Mouse (Mus musculus) spleen, postnatal 14 days (tissue): ENCODE results near the gene BC052040.

Experiments
- DNase-seq, 2 experiments: peaks; one replicate each; pipeline ENCODE4 v3.0.0; 2021 to 2022; ENCODE audit warnings: low spot score in 2 of 2

BC052040 gene

DNA sequence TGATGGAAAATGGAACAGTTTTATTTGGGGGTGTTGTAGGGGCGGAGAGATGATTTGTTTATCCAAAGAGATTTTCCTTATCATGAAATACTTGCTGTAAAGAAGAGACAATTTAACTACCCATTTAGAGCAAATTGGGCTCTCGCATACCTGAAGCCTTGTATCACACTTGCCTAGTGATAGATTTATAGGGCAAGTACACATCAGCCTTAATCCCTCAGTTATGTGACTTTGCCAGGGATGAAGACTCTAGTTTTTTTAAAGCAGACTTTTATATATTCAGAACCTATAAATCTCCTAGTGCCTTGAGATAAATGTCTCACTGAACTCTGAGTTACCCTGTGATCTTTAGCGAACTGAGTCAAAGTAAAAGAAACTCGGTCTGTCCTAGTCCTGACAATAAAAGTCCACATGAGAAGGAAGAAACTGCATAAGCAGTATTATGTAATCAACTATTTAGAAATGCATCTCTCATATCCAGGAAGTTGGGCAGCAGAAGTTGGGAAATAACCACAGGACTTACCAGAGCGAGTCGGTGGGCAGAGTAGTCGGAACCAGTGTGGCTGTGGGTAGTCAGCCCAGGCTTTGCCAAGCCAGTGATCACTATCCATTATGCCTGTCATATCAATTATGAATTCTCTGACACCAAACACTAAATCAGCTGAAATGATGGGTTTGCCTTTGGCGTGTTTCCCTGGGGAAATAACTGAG, 183.2 kb downstream of the BC052040 start:
- no peak for DNase-seq

DNA sequence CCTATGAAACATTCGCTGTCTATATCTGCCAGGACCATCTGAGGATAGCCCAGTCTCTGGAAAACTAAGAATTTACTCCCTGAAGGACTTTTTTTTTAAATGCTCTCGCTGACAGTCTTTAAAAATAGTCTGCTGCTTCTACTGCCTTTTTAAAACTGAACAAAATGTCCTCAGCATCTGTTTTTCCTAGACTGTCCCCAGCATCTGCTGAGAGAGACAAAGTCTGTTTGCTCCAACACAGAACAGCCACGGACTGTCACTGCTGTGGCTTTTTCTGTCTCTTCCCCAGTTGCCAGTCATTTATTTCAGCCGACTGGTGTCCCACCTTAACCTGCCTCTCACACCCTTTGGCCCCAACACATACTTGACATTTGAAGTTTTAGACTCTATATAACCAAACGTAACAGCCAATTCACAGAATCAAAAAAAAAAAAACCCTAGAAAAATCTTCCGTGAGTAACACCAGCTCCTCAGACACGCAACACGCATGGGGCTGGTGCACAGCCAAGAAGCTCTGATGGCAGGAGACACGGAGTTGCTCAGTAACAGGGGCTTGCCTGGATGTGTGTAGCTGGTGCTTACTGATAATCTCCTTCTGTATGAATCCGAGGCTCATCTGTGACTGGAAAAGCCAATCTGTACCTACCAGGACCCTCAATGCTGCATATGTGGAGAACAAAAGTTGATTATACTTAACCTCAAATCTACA, 188.2 kb downstream of the BC052040 start:
- DNase-seq: no peak

DNA sequence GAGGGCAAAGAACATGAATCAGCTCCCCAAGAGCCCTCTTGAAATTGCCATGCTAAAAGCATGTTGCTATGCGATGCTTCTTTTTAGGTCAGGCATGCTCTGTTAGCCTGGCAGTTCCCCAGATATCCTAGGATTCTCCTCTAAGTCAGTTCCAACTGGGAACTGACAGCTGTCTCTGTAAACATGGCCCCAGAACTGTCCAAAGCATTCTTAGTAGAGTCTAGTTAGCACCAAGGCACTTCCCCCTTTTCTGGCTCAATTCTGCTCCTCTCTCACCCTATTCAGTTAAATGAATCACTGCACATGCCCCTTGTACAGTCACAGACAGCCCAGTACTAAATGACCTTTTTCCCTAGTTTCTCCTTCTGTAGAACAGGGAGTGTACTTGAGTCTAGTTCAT, 191.2 kb downstream of the BC052040 start:
- DNase-seq: no peak

DNA sequence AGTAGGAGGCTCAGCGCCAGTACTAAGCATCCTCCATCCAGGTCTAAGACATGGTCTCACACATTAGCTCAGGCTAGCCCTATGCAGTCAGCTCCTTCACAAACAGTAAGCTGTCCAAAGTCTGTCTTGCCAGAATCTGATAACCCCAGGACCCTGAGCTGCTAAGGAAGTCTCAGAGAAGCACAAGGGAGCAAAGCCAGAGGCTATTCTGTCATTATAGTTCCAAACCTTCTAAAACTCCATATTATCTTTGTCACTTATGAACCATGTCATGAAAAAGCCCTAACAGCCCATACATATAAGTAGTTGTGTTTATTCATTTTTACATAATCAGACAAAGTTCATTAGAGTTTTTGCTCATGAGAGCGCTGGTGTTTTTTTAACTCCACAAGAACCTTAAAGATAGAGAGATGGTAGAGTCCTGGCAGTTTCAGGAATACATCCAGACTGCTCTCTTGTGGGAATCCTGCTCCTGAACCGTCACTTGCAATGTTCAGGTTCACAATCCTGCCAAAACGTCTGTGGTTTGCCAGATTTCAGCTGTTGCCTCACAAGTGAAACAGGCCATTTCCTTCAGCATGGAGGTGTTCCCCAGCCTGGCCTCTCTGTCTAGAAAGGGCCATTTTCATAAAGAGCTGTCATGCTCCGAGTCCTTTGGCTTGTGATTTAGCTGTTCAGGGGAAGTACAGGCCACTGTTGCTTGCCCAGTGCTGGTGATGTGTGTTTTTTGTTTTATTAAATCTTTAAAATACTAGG, 192.8 kb downstream of the BC052040 start:
- DNase-seq: no peak

DNA sequence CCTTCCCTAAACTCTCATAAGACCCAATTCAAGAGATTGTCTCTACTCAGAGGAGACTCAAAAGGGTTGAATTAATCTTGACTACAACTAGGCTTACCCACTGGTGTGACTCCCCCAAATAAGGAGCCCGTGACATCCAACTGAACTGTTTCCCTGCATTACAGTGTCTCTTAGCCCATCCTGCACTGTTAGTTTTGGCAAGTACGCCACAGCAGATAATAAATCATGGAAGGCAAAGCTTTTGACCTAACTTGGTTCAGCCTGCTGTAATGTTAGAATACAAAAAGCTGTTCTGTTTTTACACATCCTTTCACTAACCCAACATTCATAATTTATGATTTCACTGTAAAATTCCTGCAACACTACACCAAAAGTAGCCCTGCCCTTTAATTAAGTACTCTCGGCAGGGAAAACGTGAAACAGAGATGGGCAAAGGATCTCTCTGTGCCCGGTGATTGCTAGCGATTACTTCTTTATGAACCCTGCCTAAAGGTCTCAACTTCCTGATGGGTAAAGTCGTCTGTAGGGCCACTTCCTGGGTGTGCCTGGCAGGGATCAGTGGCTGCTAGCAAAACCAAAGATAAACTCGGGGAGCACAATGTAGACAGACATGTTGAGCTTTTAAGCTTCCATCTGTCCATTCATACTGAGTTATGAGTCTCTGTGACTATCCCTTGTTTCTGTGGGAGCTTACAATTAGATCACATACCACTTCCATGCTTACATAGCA, 194.1 kb downstream of the BC052040 start:
- DNase-seq: no peak

DNA sequence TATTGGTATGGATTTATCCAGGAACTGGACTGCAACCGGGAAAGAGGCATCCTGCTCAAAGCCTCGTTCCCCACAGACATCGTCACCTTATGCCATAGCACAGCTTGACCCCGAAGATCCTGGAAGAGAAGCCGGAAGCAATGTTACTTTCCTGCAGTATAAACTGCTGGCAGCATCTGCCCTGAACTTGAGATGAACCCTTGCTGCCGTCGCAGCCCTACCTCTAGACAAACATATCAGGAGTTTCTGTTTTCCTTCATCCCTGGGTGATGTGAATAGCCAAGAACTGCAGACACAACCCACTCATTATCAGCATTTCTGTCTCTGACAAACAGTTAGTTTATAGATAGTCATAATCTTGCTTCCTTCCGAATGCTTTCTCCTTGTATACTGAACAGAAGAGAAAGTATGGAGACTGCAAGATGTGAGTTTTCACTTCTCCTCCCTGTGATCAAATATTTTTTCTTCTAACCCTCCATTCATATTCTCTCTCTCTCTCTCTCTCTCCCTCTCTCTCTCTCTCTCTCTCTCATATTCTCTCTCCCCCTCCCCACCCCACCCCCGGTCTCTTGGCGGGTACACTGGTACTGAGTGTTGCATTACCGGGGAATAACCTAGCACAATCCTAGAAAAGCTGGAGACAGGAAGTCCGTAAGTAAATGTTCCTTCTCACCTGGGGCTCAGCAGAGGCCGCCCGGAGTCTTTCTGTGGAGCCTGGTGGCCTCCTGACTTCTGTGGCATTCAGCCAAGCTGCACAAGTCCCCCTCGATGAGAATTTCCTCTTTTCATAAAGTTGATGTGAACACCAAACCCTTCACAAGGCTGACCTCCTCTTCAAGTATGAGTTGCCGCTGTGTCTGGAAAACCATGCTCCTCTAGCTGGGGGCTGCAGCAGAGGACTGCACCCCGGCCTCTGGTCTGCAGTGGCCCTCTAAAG, 195.7 kb downstream of the BC052040 start:
- DNase-seq: no peak

DNA sequence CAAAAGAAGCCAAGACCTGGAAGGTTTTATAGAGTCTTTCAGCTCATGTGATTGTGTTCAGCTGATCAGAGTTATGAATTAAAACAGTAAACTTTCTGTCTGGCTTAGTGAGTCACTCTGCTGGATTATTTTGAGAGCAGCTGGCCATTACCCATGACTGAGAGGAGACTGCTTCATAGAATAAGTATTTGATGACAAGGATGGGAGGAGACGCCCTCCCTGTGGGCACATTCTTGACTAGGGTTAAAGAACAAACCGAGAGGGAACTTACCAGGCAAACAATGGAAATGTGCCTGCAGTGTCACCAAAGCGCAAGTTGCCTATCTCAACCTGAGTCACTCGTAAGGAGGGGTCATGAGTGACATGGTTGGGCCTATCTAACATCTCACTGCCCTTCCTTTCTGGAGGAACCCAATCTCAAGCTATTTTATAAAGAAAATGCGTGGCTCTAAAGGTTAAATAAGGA, 199.1 kb downstream of the BC052040 start:
- no peak for DNase-seq

DNA sequence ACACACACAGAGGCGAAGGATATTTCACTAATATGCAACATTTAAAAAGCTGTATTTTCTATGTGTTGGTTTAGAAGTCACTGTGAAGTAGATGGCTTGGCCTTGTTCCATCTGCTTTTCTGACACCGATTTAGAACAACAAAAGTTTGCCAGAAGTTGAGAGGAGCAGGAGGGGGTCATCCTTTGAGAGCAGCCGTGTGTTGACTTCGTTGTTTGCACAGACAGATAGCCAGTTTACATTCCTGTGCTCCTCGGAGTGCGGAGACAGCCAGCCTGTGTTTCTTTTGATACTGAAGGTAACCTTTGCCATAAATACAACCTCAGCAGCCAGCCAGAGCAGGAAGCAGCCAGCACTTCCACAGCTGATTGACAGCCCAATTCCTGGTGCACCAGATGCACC, 204.2 kb downstream of the BC052040 start:
- DNase-seq: no peak

DNA sequence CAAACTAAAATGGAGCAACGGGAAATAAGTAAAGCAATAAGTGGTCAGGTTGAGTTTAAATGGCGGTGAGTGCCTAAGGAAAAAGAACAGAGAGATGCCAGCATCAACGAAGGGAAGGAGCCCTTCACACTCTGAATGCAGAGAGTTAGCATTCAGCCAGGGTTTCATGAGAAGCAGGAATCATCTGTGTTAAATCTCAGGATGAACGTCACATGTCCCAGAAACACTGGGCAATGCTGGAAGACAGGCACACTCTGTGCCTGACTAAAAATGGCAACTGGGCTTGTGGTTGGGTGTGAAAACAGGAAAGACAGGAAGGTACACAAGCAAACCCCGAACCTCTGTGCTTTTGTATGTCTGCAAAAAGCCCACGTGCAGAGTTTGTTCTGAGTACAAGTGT, 217.3 kb downstream of the BC052040 start:
- DNase-seq: no peak

DNA sequence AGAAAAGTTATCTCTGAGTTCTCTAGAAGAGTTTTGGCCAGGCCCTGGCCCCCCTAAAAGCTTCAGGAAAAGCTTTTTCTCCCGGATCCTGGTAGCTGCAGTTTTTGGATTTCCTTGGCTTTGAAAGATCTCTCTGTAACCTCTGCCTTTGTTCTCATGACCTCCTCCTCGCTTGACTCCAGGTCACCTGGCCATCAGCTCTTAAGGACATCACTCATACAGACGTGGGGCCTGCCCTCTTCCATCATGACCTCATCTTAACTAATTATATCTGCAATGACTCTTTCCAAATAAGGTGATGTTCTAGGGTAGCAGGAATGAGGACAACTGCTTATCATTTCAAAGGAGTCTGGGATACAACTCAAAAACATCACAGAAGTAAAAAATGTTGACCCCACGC, 226.9 kb downstream of the BC052040 start:
- no peak for DNase-seq

DNA sequence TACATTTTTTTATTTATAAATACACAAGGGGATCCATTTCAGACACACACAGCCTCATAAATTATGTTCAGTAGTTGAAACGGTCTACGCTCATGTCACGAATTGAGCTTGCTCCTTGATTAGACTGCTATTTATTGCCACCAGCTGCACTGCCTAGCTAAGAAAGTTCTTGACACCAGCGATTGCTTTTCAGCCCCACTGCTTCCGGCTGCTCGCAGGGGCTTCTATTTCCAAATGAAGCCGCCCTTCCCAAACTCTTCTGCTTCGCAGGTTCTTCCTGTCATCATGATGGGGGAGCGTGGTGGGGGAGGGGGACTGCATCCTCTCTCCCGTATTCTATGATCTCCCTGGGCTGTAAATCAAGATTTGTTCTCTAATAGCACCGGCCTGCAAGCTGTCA, 231.8 kb downstream of the BC052040 start:
- no peak for DNase-seq

DNA sequence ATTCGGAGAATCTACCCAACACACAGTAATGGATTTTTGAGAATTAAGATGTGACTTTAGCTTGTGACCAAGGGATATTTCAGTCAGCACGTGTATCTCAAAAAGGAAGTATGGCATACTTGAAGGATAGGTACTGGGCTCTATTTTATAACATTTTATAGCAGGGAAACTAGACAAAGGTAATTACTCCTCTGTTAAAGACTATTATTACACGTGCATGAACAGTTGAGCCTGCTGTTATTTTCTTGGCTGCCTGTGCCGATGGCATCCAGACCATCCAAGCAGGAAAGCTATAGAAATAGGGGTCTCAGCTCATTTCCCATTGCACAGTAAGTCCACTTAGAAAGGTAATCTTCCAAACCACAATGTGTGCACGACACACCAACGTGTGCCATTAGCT, 232.2 kb downstream of the BC052040 start:
- DNase-seq: no peak

DNA sequence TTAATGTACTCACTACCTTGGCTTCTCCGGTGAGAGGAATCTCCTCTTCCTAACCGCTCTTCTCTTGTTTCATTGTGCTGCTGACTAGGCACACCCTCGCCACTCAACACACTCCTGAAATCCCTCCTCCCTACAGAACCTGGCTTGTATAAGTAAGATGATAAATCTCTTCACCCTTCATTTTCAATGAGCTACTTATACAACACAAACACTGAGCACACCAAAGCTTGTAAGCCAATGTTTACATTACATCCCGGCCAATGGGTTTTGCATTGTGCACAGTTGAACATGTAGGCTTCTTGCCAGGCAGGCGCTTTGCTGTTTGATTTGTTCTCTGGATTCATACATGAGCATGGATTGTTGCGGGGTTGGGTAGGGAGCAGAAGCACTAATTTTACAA, 236.4 kb downstream of the BC052040 start:
- no peak for DNase-seq

DNA sequence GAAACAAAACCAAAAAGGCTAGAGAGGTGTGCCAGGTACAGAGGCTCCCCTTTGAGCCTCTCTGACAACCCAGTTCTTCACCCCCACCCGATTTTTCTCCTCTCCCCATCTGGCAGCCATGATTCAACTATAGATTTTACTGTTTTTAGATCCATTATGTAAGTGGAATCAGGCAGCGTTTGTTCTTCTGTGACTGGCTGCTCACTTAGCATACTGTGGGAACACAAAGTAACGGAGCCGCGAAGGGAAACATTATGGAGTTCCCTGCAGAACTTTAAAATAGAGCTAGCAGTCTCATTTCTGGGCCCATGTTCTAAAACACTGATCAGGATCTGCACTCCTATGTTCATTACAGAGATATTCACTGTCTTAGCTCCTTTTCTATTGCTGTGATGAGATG, 240.8 kb downstream of the BC052040 start:
- DNase-seq: no peak
